Mouse (Mus musculus): ENCODE measurements around the gene Ubfd1. TPM values are rescaled to one million over a fixed set of nuclear protein-coding genes. Genes with fewer than 3 reads are reported as not detected.

Gene Ubfd1
- total and polyA plus RNA-seq, 3 experiments = 32.9 to 52.2 (median 49.6) TPM

GRCm38 (mm10) chr7:122125636-122126035 lies 58.7 kb downstream of the Ubfd1 start:
- no peak for TF ChIP-seq GATA1 (IDR thresholded peaks at IDR 0.05; ENCODE audit: borderline replicate concordance, low read length)
- no peak for TF ChIP-seq TAL1 (conservative IDR thresholded peaks at IDR 0.05; ENCODE audit: low read depth, low read length)
- no peak for TF ChIP-seq POLR2AphosphoS5 (IDR thresholded peaks at IDR 0.05; ENCODE audit: insufficient replicate concordance, low read depth, low read length)
- TF ChIP-seq CTCF (IDR thresholded peaks at IDR 0.05; ENCODE audit: low read depth, low read length) = no peak
- TF ChIP-seq GATA2 (IDR thresholded peaks at IDR 0.05; ENCODE audit: borderline replicate concordance, low read depth, low read length) = no peak
- DNase-seq (ENCODE audit: low spot score) (no peak), ATAC-seq (ENCODE audit: extremely low read depth, insufficient number of reproducible peaks, low FRiP score, poor library complexity, severe bottlenecking) (no peak)
- H3K4me3 ChIP-seq (ENCODE audit: low read depth, low read length) = no peak overlapping the region
- H3K9me3 ChIP-seq (replicated peaks) = no peaks in the 10 kb centered on the region
- H3K4me1 ChIP-seq (ENCODE audit: insufficient read depth, low read depth, low read length) = peaks cover 7% of the 10 kb centered on the region; the same call in 1 of the 2 replicates
- peaks cover 94% of the 10 kb centered on the region for H3K36me3 ChIP-seq (replicated peaks)
- H3K27me3 ChIP-seq (ENCODE audit: insufficient read depth, low read length) = no peaks in the 10 kb centered on the region

DNA sequence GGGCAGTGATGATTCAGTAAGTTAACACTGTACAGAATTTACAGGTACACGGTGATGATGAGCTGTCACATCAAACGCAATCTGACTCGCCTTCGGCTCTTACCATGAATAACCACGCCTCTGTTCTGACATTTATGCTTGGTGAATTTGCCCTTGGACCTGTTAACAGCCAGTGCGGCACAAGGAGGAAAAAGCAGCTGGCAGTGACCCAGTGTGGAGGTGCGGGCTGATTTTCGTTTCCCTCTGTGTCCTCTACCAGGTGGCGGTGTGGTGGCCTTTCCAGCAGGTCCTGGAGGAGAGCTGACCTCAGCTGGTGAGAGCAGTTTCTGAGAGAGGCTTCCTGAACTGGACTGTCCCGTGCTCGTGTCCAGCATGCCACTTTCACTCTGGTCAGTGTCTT lies 60.0 kb downstream of the Ubfd1 start:
- TF ChIP-seq TAL1 (conservative IDR thresholded peaks at IDR 0.05; ENCODE audit: low read depth, low read length) (no peak), GATA2 (IDR thresholded peaks at IDR 0.05; ENCODE audit: borderline replicate concordance, low read depth, low read length) (no peak), POLR2AphosphoS5 (IDR thresholded peaks at IDR 0.05; ENCODE audit: insufficient replicate concordance, low read depth, low read length) (no peak), CTCF (IDR thresholded peaks at IDR 0.05; ENCODE audit: low read depth, low read length) (no peak), GATA1 (IDR thresholded peaks at IDR 0.05; ENCODE audit: borderline replicate concordance, low read length) (no peak)
- Histone ChIP-seq H3K27me3 (ENCODE audit: insufficient read depth, low read length) (no peaks in the 10 kb centered on the region), H3K4me3 (ENCODE audit: low read depth, low read length) (no peak overlapping the region), H3K4me1 (ENCODE audit: insufficient read depth, low read depth, low read length) (peaks cover 17% of the 10 kb centered on the region), H3K36me3 (replicated peaks) (peaks cover 87% of the 10 kb centered on the region), H3K9me3 (replicated peaks) (no peaks in the 10 kb centered on the region)
- ATAC-seq (ENCODE audit: extremely low read depth, insufficient number of reproducible peaks, low FRiP score, poor library complexity, severe bottlenecking) (no peak), DNase-seq (ENCODE audit: low spot score) (no peak)

Other genes with a start within 250 kb of the Ubfd1 start
- not detected in 2 replicates for gene Scnn1b, start 202.1 kb upstream of the Ubfd1 start, total RNA-seq (2014; fragmentation: Nextera tagmentation)
- gene Scnn1b, start 202.1 kb upstream of the Ubfd1 start, total RNA-seq (2017) = 0.11 TPM in 1 of 2 replicates, not detected in the other
- not detected in 2 replicates for gene Scnn1b, start 202.1 kb upstream of the Ubfd1 start, polyA plus RNA-seq (2012)
- gene Cog7, start 85.5 kb upstream of the Ubfd1 start, total RNA-seq (2014; fragmentation: Nextera tagmentation) = 26.2 and 32.7 TPM in 2 replicates
- 19.3 and 20.5 TPM in 2 replicates for gene Cog7, start 85.5 kb upstream of the Ubfd1 start, total RNA-seq (2017)
- gene Cog7, start 85.5 kb upstream of the Ubfd1 start, polyA plus RNA-seq (2012) = 9.0 and 9.2 TPM in 2 replicates
- gene Gga2, start 46.0 kb upstream of the Ubfd1 start, total RNA-seq (2014; fragmentation: Nextera tagmentation) = 174 and 198 TPM in 2 replicates
- gene Gga2, start 46.0 kb upstream of the Ubfd1 start, total RNA-seq (2017) = 314 and 315 TPM in 2 replicates
- gene Gga2, start 46.0 kb upstream of the Ubfd1 start, polyA plus RNA-seq (2012) = 299 and 333 TPM in 2 replicates
- 12.8 and 14.4 TPM in 2 replicates for gene Ears2, start 88 bp downstream of the Ubfd1 start, total RNA-seq (2014; fragmentation: Nextera tagmentation)
- gene Ears2, start 88 bp downstream of the Ubfd1 start, total RNA-seq (2017) = 7.9 and 9.7 TPM in 2 replicates
- gene Ears2, start 88 bp downstream of the Ubfd1 start, polyA plus RNA-seq (2012) = 16.3 and 17.0 TPM in 2 replicates
- gene Ndufab1, start 34.7 kb downstream of the Ubfd1 start, total RNA-seq (2014; fragmentation: Nextera tagmentation) = 161 and 182 TPM in 2 replicates
- 89.3 and 121 TPM in 2 replicates for gene Ndufab1, start 34.7 kb downstream of the Ubfd1 start, total RNA-seq (2017)
- gene Ndufab1, start 34.7 kb downstream of the Ubfd1 start, polyA plus RNA-seq (2012) = 1,259 and 1,762 TPM in 2 replicates
- gene Palb2, start 65.8 kb downstream of the Ubfd1 start, total RNA-seq (2014; fragmentation: Nextera tagmentation) = 46.1 and 49.8 TPM in 2 replicates
- gene Palb2, start 65.8 kb downstream of the Ubfd1 start, total RNA-seq (2017) = 31.0 and 41.1 TPM in 2 replicates
- 3.7 and 6.4 TPM in 2 replicates for gene Palb2, start 65.8 kb downstream of the Ubfd1 start, polyA plus RNA-seq (2012)
- 66.3 and 96.8 TPM in 2 replicates for gene Dctn5, start 65.9 kb downstream of the Ubfd1 start, total RNA-seq (2014; fragmentation: Nextera tagmentation)
- gene Dctn5, start 65.9 kb downstream of the Ubfd1 start, total RNA-seq (2017) = 116 and 125 TPM in 2 replicates
- gene Dctn5, start 65.9 kb downstream of the Ubfd1 start, polyA plus RNA-seq (2012) = 5.7 and 6.2 TPM in 2 replicates
- 103 and 128 TPM in 2 replicates for gene Plk1, start 92.3 kb downstream of the Ubfd1 start, total RNA-seq (2014; fragmentation: Nextera tagmentation)
- gene Plk1, start 92.3 kb downstream of the Ubfd1 start, total RNA-seq (2017) = 35.0 and 51.6 TPM in 2 replicates
- gene Plk1, start 92.3 kb downstream of the Ubfd1 start, polyA plus RNA-seq (2012) = 83.0 and 96.3 TPM in 2 replicates
- gene Ern2, start 119.0 kb downstream of the Ubfd1 start, total RNA-seq (2014; fragmentation: Nextera tagmentation) = not detected in 2 replicates
- not detected in 2 replicates for gene Ern2, start 119.0 kb downstream of the Ubfd1 start, total RNA-seq (2017)
- gene Ern2, start 119.0 kb downstream of the Ubfd1 start, polyA plus RNA-seq (2012) = not detected in 2 replicates
- gene Chp2, start 152.3 kb downstream of the Ubfd1 start, total RNA-seq (2014; fragmentation: Nextera tagmentation) = not detected in 2 replicates
- gene Chp2, start 152.3 kb downstream of the Ubfd1 start, total RNA-seq (2017) = 0.11 TPM in 1 of 2 replicates, not detected in the other
- not detected in 2 replicates for gene Chp2, start 152.3 kb downstream of the Ubfd1 start, polyA plus RNA-seq (2012)
- gene Prkcb, start 221.6 kb downstream of the Ubfd1 start, total RNA-seq (2014; fragmentation: Nextera tagmentation) = not detected in 2 replicates
- gene Prkcb, start 221.6 kb downstream of the Ubfd1 start, total RNA-seq (2017) = 0.17 and 0.55 TPM in 2 replicates
- not detected in 2 replicates for gene Prkcb, start 221.6 kb downstream of the Ubfd1 start, polyA plus RNA-seq (2012)